Mouse (Mus musculus): Measurements from ENCODE around the gene Gm4969.

Gene Gm4969

DNA sequence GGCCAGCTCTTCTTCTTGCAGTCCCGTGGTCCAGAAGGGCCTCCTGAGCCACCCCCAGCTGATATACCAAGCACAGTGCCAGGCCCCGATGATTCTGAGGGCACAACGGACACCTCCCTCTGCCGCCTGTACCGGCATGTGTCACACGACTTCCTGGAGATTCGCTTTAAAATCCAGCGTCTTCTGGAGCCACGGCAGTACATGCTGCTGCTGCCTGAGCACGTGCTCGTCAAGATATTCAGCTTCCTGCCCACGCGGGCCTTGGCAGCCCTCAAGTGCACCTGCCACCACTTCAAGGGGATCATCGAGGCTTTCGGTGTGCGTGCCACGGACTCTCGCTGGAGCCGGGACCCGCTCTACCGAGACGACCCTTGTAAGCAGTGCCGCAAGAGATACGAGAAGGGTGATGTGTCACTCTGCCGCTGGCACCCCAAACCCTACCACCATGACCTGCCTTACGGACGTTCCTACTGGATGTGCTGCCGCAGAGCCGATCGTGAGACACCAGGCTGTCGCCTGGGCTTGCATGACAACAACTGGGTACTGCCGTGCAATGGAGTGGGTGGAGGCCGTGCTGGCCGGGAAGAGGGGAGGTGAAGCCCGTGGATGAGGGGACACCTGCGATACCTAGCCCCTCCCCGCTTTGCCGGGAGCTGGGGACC, 18.6 kb upstream of the Gm4969 start:
- no peak for DNase-seq (ENCODE audit: low spot score in 2 of 2)

DNA sequence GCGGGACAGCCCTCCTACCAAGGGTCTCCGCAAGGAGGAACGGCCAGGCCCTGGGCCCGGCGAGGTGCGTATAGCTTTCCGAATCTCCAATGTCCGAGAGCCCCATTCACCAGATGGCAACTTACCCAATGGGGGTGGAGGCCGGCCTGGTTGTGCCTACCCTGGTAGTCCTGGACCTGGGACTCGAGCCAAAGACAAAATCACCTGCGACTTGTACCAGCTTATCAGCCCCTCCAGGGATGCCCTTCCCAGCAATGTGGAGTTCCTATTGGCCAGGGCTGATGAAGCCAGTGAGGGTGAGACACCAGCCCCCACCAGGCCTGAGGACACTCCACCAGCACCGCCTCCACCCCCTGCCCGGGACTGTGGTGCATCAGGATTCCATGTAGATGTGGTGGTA, 18.0 kb upstream of the Gm4969 start:
- DNase-seq (ENCODE audit: low spot score in 2 of 2), result no peak

DNA sequence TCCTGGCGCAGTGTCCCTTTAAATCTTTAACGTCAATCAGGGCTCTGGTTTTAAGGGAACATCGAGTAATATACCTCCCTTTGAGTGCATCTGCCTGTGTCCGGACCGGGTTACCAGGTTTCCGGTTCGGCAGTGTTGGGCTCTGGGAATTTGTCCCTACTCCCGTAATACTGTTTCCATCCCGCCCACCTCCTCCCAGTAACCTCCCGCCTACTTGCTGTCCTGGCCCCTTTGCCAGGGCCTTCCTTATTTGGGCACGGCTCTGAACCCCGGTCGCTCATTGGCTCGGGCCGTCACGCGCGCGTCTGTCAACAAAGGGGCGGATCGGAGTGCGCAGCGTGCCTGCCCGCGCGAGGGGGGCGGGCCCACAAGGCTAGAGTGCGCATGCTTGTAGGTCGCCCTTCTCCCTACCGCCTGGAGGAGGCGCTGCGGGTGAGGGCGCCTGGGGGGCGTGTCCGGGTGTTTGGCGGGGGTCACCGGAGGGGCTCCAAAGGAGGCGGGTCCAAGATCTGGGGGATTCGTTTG, 13.2 kb upstream of the Gm4969 start:
- peak; percentile 85 to 94 for DNase-seq (ENCODE audit: low spot score in 2 of 2)

DNA sequence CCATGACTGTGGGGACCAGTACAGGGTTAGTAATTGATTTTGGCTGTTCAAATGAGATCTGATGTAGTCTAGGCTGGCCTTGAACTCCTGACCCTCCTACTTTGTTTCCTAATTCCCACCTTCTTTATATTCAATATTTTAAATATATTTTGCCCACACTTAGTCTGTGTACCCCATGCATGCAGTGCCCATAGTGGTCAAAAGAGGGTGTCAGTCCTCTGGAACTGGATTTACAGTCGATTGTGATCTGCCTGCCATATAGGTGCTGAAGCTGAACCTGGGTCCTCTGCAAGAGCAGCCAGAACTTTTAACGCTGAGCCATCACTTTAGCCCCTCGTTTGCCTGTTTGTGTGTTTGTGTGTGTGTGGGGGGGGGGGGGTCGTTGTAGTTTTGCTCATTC, 12.5 kb upstream of the Gm4969 start:
- DNase-seq (ENCODE audit: low spot score in 2 of 2), result no peak

DNA sequence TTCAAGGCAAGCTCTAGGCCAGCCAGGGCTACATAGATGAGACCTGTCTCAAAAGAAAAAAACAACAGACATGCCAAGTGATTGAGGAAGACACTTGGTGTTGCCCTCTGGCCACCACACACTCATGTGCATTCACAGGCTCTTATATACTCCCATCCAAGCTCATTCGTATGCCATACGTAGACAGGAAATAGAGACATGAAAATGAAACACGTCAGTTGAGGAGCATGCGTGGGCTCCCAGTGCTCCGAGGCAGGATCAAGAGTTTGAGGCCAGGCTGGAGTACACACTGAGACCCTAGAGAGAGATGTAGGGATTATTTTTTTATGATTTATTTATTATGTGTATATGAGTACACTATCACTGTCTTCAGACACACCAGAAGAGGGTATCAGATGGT, 11.2 kb upstream of the Gm4969 start:
- no peak for DNase-seq (ENCODE audit: low spot score in 2 of 2)

DNA sequence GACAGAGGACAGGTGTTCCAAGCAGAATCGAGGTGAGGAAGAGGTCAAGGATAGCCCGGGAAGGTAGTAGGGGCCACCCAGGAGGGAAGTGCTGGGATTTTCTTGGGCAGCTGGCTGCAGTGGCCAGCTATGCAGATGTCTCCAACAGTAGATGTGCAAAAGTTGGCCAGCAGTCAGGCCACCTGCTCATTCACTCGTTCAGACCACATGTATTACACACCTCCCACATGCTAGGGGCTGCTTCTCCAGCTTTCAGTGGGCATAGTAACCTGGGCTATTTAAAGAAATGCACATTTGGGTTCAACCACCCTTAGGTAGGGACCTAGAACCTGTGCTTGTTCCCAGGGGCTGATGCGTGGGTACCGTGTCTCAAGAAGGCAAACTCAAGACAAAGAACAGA, 9.6 kb upstream of the Gm4969 start:
- no peak for DNase-seq (ENCODE audit: low spot score in 2 of 2)

DNA sequence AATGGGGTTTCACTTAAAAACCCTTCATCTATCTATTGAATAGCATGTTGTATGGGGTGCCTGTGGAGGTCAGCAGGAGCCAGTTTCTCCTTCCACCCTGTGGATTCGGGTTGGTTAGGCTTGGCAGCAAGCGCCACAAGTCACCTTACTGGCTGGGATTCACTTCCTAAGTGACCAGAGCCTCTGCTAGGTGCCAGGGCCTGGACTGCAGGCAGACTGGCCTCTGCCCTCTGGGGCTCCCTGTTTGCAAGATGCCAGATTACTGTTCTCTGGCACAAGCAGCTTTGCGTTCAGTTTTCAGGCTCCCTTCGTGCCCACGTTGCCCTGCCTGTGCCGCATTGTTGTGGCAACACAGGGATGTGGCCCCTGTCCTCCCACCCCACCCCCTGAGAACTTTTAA, 6.5 kb upstream of the Gm4969 start:
- DNase-seq (ENCODE audit: low spot score in 2 of 2), result no peak

DNA sequence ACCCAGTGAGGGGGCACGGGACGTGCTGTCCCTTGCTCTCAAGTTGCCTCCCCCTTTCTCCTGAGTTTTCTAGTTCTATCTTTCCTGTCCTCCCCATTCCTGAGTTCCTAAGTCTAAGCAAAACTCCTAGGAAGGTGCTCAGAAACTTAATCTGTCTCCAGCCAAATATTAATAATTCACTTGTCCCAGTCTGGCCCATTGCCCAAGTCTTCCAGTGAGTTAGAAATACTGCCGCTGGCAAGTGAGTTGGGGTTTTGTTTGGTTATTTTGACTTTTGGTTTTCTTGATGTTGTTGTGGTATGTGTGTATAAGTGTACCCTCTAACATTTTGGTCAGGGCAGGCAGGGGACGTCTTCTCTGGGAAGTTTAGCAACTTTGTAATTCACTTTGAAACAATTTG, 3.5 kb upstream of the Gm4969 start:
- no peak for DNase-seq (ENCODE audit: low spot score in 2 of 2)

DNA sequence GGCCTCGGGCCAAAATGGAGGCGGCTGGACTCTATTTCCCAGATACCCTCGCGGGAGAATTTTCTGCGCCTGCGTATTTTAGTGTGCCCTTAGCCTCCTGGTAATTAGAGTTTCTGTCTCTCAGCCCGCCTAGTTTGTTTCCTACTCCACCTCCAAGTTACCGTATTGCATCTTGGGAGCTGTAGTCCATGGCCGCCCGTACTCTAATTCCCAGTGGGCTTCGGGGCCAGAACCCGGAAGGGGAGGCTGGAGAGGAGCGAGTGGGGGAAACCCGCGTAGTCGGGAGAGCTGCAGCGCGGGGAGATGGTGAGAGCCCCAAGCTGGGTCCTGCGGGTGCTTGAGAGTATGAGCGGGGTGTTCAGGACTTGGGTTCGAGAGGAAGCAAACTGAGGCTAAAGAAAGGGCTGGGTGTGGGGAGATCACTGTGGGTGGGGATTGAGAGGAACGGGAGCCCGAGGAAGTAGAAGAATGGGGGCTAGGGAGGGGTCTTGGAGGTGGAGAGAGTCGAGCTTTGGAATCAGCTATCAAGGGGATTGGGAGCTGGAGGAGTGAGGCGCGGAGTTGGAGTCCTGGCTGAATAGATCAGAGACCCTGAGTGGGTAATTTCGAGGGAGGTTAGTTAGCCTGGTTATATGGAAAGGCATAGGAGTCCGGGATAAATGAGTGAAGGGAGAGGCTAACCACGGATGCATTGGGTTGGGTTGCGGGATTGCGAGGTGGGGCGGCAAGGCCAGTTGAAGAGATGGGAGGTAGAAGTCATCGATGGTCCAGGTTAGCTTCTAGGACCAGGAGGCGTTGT, 1.7 kb upstream of the Gm4969 start, which contains the start of gene Fbxo46:
Gene Fbxo46, plus strand, starts transcription at position 229 of the 799 bp plus-strand sequence.
- peak; percentile 74 to 87 for DNase-seq (ENCODE audit: low spot score in 2 of 2)

DNA sequence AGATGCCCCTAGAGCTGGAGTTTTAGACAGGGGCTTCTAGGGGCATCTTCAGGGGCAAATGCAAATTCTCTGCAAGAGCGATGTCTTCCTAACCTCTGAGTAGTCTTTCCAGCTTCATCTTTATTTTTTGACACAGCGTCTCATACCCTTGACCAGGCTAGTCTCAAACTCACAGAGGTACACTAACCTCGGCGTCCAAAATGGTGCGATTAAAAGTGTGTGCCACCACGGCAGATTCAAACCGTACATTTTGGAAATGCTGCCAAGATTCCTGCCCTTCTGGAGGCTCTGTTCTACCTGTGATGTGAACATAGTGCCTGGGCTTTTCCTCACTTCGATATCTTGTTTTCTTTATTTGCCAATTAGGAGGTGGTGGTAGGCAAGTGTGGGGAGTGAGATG, 915 bp upstream of the Gm4969 start:
- no peak for DNase-seq (ENCODE audit: low spot score in 2 of 2)

DNA sequence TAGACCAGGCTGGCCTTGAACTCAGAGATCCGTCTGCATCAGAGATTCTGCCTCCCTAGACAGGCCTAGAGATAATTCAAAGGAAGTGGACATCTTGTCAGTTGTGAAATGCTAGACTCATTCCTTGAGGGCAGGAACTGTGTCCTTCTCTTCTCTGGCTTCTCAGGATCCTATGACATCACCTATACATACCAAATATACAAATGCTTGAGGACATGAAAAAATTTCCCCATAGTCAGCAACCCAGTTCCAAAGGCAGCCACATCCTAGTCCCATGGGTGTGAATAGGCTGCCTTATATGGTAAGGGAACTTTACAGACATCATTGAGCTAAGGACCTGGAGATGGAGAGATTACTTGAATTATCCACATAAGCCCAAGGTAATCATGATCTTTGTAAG, 8.6 kb downstream of the Gm4969 start:
- no peak for DNase-seq (ENCODE audit: low spot score in 2 of 2)

DNA sequence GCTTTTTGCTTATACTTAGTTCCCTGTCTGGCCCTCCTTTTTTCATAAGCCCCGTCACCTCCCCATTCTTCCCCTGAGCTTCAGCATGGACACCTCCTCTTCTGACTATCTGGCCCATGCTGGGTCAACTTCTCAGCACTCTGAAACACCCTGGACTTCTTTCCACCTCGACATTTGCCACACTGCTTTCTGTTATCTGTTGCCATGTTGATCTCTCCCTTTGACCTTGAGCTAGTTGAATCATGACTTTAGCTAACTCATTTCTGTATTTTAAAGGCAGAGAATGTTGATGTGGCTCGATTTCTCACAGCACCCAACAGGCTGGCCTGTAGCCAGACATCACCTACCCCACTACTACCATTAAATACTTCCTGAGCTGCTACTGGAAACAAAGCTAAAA, 10.7 kb downstream of the Gm4969 start:
- DNase-seq (ENCODE audit: low spot score in 2 of 2), result no peak

DNA sequence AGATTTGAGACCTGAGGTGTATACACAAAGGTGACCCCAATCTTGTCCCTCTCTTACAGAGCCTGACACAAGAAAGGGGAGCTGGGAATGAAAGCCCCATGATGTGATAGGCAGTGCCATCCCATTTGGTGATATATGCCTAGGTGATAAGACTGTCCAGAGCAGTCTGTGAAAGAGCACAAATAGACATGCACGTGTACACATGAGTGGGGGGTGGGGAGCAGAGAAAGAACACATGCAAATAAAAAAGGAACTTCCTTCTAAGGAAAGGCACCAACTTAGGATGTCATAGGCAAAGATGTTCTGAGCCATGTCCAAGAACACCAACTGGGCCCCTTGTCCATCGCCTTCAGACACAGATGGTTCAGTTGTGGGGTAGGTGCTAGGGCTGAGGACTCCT, 13.7 kb downstream of the Gm4969 start:
- no peak for DNase-seq (ENCODE audit: low spot score in 2 of 2)

DNA sequence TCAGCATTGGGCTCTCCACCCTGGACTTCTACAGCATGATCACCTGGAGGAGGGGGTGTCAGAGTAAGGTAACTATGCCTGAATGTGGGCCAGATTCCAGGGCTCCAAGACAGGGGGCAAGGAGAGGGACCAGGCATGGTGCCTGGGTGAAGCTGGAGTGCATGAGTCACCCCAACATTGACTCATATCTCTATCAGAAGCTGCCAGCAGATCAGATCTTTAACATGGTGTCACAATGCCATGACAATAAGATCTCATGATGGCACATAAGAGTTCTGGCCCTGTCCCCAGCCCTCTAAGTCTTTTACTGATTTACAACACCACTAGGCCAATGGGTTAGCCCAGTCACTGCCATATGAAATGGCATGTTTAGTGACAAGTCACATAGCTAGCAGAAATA, 14.4 kb downstream of the Gm4969 start:
- no peak for DNase-seq (ENCODE audit: low spot score in 2 of 2)

DNA sequence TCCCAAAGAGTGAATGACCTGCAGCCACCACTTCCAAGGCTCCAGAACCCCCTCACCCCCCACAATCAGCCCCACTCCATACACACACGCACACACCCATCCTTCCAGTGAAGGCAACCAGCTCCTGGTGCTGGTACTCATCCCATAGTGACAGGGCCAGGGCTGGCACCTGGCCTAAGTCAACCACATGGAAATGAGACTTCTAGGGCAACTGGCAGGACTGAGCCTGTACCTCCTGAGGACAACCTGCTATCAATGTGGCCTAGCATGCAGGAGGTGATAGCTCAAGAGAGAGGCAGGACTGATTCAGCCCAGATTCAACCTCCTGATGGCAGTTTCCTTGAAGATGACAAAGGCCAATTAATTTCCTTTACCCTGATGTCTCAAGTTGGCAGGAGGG, 17.9 kb downstream of the Gm4969 start:
- no peak for DNase-seq (ENCODE audit: low spot score in 2 of 2)

DNA sequence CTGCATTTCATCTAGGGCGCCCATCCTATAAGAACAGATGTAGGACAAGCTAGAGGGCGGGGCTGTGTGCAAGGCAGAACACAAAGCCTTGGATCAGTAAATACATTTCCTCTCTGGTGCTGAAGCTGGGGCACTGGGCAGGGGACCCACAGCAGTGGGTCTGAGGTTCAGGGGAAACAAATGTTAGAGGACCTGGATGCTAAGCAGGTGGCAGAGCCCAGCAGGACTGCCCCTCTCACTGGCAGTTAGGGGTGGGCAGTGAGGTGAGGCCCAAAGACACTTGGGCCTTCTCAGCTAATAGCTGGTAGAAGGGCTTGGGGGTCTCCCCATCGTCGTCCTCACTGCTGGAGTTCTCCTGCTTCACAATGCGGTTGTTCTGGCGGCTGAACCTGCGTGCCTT, 19.4 kb downstream of the Gm4969 start:
- no peak for DNase-seq (ENCODE audit: low spot score in 2 of 2)

DNA sequence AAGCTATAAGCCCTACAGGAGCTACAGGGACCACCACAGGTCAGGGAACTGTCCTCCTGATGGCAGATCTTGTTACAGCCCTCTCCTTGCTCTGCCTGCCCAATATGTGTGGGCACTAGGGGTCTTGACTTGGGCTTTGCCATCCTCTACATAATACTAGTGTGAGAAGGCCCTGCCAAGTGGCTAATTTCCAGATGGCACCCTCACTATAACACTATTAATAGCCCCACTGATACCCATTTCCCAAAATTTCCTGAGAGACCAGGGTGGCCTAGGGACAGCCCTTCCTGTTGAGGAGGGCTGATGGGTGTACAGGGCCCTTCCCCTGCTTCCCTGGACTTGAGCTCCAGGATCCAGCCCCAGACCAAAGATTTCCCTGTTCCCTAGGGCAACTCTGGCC, 20.3 kb downstream of the Gm4969 start:
- DNase-seq (ENCODE audit: low spot score in 2 of 2), result no peak

DNA sequence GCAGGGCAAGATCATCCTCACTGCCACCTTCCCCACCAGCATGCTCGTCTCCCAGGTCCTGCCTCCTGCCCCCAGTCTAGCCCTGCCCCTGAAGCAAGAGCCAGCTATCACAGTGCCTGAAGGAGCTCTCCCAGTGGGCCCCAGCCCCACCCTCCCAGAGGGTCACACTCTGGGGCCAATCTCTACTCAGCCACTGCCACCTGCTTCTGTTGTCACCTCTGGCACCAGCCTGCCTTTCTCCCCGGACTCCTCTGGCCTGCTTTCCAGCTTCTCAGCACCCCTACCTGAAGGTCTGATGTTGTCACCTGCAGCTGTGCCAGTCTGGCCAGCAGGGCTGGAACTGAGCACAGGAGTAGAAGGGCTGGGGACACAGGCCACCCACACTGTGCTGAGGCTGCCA, 21.0 kb downstream of the Gm4969 start:
- DNase-seq (ENCODE audit: low spot score in 2 of 2), result no peak

DNA sequence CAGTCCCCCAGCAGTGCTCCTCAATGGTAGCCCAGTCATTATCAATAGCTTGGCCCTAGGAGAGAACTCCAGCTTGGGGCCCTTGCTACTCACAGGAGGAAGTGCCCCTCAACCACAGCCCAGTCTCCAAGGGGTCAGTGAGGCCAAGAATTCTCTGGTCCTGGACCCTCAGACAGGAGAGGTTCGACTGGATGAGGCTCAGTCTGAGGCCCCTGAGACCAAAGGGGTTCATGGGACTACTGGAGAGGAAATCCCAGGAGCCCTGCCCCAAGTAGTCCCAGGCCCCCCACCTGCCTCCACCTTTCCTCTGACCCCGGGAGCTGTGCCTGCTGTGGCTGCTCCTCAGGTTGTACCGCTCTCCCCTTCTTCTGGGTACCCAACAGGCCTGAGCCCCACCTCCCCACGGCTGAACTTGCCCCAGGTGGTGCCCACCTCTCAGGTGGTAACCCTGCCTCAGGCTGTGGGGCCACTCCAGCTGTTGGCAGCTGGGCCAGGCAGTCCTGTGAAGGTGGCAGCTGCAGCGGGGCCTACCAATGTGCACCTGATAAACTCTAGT, 21.7 kb downstream of the Gm4969 start:
- DNase-seq (ENCODE audit: low spot score in 2 of 2), result no peak

DNA sequence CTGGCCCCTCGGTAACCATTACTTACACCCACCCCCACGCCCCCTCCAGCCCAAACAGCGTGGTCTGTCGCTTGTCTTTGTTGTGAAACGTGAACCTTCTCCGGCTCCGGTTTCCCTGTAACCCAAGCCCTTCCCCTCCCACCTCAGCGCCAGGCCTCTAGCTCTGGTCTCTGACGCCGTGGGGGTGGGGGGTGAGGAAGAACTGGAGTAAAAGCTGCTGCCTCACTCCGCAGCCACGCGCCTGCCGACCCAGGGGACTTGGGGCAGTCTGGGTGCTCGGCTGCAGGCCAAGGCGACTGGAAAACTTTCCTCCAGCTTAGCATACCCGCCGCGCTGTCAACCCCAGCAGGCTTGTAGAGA, 22.4 kb downstream of the Gm4969 start:
- no peak for DNase-seq (ENCODE audit: low spot score in 2 of 2)

DNA sequence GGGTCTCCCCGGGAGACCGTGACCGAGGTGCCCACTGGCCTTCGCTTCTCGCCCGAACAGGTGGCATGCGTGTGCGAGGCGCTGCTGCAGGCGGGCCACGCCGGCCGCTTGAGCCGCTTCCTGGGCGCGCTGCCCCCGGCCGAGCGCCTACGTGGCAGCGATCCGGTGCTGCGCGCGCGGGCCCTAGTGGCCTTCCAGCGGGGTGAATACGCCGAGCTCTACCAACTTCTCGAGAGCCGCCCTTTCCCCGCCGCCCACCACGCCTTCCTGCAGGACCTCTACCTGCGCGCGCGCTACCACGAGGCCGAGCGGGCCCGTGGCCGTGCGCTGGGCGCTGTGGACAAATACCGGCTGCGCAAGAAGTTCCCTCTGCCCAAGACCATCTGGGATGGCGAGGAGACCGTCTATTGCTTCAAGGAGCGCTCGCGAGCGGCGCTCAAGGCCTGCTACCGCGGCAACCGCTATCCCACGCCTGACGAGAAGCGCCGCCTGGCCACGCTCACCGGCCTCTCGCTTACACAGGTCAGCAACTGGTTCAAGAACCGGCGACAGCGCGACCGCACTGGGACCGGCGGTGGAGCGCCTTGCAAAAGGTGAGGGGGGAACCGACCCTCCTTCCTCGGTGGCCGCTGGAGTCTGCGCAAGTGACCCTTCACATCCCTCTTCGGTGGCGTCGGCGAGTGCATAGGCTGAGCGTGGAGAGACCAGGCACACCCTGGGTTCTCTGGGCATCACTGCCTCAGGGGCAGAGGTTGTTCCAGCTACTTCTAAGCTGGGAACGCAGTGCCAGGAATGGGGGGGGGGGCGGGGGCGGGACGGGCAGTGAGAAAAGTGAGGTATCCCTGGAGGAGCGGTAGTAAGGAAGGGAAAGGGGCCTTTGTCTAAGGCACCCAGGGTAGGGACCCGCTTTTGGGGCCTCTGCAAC, 23.1 kb downstream of the Gm4969 start:
- no peak for DNase-seq (ENCODE audit: low spot score in 2 of 2)

DNA sequence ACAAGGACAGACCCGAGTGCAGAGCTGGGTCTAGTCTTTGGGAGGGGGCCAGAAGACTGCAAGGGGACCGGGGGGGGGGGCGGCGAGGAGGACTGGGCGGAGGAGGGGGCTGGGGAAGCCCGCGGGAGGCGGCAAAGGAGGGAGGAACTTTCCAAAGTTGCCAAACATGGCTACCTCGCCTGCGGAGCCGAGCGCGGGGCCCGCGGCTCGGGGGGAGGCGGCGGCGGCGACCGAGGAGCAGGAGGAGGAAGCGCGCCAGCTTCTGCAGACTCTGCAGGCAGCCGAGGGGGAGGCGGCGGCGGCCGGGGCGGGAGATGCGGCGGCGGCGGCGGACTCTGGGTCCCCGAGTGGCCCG, 23.7 kb downstream of the Gm4969 start, which contains the start of gene Six5:
Gene Six5, plus strand, starts transcription at position 124 of the 355 bp plus-strand sequence.
- DNase-seq (ENCODE audit: low spot score in 2 of 2), result no peak
